Mouse (Mus musculus): ENCODE data around the gene Cluap1. TPM values are rescaled to one million over a fixed set of nuclear protein-coding genes. Genes with fewer than 3 reads are reported as not detected.
A peak's percentile ranks its signal among the peaks of the same experiment; 100 is the strongest.
"Not testable (repeated sequence)": the region's sequence is repeated elsewhere in the genome, so short reads cannot be mapped to it uniquely, and the experiment has no call there.

The Cluap1 gene
- polyA plus RNA-seq, 1 experiment from 2014 or later, result 33.4 TPM

DNA sequence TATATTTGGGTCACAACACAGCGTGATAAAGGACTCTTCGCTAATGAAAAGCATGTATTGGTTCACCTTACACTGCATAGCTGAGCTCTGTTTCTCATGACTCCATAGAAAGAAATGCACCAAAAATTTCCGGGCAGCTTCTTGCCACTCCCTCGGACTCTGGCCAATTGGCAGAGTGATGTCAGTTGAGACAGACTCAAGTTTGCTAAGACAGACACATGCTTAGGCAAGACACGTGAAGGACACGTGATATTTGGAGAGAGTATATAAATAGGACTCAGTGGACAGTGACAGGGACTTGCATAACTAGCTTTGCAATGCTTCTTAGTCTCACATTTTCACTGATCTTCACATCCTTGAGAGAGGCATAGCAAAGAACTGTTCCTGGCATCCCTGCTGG lies 47.8 kb downstream of the Cluap1 start:
- Histone ChIP-seq H3K4me3 (replicated peaks) (no peak overlapping the region), H3K4me1 (replicated peaks) (no peaks in the 10 kb centered on the region), H3K4me2 (replicated peaks) (no peak overlapping the region), H3K27ac (no peak overlapping the region), H3K9ac (replicated peaks) (no peak overlapping the region), H3K27me3 (no peaks in the 10 kb centered on the region), H3K36me3 (no peaks in the 10 kb centered on the region), H3K9me3 (no peaks in the 10 kb centered on the region)
- 91% methylated on average over 6 of the region's 6 CpGs for WGBS
- no peak for ATAC-seq

DNA sequence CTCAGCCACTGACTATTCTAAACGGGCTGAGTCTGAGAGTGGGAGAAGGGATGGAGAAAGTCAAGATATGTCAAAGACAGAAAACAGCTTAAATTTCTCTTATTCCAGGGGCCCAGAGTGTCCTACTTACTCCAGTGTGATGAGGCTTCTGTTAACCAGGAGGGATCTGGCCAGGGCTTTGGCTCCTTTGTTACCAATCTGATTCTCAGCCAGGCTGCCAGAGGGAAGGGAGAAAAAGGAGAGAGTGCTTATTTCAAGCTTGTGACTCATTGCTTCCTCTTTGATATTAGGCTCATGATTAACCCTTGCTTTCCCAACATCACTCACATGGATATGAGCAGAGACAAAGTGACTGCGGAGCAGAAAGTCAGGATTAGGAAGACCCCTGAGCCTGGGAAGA lies 50.7 kb downstream of the Cluap1 start:
- ATAC-seq, result no peak
- Histone ChIP-seq H3K9ac (replicated peaks) (no peak overlapping the region), H3K4me3 (replicated peaks) (no peak overlapping the region), H3K36me3 (no peaks in the 10 kb centered on the region), H3K27me3 (no peaks in the 10 kb centered on the region), H3K9me3 (no peaks in the 10 kb centered on the region), H3K4me1 (replicated peaks) (no peaks in the 10 kb centered on the region), H3K27ac (no peak overlapping the region), H3K4me2 (replicated peaks) (no peak overlapping the region)
- 81% methylated on average over 2 of the region's 2 CpGs for WGBS

DNA sequence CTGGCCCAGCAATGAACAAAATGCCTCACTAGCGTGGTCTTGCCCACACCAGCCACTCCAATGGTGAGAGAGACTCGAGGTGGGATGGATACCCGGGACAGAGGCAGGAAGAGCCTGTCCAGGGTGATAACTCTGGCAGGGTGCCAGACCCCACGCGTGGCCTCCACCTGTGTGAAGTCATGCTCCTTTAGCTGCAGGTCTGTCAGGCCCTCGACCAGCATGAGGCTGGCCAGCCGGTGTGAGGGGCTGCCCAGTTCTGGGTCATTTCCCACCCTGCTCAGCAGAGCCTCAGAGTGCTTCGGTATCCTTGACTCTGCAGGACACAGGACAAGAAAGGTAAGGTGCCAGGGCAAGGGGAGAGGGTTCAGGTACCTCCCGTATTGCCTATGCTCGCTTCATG lies 56.4 kb downstream of the Cluap1 start:
- ATAC-seq, result no peak
- Histone ChIP-seq H3K4me1 (replicated peaks) (no peaks in the 10 kb centered on the region), H3K27ac (no peak overlapping the region), H3K4me2 (replicated peaks) (no peak overlapping the region), H3K27me3 (no peaks in the 10 kb centered on the region), H3K36me3 (no peaks in the 10 kb centered on the region), H3K4me3 (replicated peaks) (no peak overlapping the region), H3K9ac (replicated peaks) (no peak overlapping the region), H3K9me3 (no peaks in the 10 kb centered on the region)
- 79% methylated on average over 10 of the region's 10 CpGs for WGBS

DNA sequence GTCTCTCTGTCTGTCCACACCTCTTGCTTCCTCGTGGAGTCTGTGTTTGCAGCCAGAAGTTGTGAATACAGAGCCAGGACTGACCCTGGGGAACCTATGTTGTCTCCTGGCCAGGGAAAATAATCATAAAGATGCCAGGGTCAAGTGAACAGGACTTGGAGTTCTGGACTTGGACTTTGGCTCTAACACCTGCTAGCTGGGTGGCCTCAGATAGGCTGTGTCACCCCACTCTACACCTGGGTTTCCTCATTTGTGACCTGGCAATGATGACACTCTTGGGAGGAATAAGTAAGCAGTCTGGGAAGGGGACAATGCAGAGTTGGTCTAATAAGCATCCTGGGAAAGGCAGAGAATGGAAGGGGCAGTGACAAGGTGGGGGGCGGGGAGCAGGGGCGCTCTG lies 56.9 kb downstream of the Cluap1 start:
- Histone ChIP-seq H3K4me3 (replicated peaks) (no peak overlapping the region), H3K36me3 (no peaks in the 10 kb centered on the region), H3K4me1 (replicated peaks) (no peaks in the 10 kb centered on the region), H3K27ac (no peak overlapping the region), H3K4me2 (replicated peaks) (no peak overlapping the region), H3K9ac (replicated peaks) (no peak overlapping the region), H3K27me3 (no peaks in the 10 kb centered on the region), H3K9me3 (no peaks in the 10 kb centered on the region)
- ATAC-seq, result no peak
- 87% methylated on average over 3 of the region's 3 CpGs for WGBS

DNA sequence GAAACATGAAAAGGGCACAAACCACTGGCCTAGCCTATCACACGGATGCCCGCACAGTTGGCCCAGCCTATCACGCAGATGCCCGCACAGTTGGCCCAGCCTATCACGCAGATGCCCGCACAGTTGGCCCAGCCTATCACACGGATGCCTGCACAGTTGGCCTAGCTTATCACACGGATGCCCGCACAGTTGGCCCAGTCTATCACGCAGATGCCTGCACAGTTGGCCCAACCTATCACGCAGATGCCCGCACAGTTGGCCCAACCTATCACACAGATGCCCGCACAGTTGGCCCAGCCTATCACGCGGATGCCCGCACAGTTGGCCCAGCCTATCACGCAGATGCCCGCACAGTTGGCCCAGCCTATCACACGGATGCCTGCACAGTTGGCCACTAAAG lies 65.9 kb downstream of the Cluap1 start:
- H3K27me3 ChIP-seq; H3K4me1 ChIP-seq (replicated peaks); H3K9ac ChIP-seq (replicated peaks); H3K9me3 ChIP-seq; H3K4me2 ChIP-seq (replicated peaks); ATAC-seq; H3K27ac ChIP-seq; H3K4me3 ChIP-seq (replicated peaks): not testable (repeated sequence)
- 92% methylated on average over 19 of the region's 19 CpGs for WGBS
- peaks cover 22% of the 10 kb centered on the region for H3K36me3 ChIP-seq

DNA sequence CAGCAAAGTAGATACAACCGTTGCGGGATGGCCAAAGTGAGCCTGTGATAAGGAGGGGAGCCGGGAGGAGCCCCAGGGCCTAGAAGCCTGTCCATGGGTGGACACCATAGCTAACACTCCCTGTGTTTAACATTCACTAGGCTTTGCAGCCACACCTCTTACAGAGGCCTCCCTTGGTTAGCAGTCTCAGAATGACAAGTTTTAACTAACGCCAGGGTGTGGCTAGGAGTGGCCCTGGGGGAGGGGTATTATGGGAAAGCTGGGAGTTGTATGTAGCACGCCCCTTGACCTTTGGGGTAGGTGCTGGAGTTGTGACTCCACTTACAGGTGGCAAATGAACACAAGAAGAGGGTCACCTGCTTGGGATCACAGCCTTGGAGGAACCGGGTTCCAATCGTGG lies 67.1 kb downstream of the Cluap1 start:
- no peak overlapping the region for H3K4me2 ChIP-seq (replicated peaks)
- H3K9me3 ChIP-seq, result no peaks in the 10 kb centered on the region
- WGBS, result 93% methylated on average over 7 of the region's 7 CpGs

DNA sequence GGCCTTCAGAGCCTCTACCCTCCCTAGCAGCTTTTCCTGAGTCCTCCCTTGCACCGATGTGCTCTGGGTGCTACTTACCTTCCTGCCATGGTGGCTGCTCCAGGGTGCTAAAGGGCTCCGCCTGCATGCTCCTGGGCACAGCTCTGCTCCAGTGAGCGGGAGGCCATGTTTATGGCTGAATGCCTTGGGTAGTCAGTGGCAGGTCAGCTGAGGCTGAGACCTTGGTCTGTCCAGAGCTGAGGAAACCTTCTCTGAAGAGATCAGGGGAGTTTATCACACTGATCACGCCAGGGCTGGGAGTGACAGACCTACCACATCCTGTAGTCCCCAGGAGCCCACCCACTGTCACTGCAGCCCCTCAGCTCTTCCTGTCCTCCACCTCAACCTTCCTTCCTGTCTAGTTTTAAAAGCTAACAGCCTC lies 67.7 kb downstream of the Cluap1 start, which contains the start of gene Nlrc3:
TSS of gene Nlrc3 (minus strand) at position 382 of the 421 bp plus-strand sequence.
- 84% methylated on average over 4 of the region's 4 CpGs for WGBS
- peaks cover 40% of the 10 kb centered on the region for H3K36me3 ChIP-seq
- no peak for ATAC-seq

More for the DNA sequence above, 67.1 kb downstream of the Cluap1 start:
- Histone ChIP-seq H3K4me3 (replicated peaks) (no peak overlapping the region), H3K9ac (replicated peaks) (no peak overlapping the region), H3K27me3 (no peaks in the 10 kb centered on the region), H3K4me1 (replicated peaks) (no peaks in the 10 kb centered on the region), H3K36me3 (peaks cover 34% of the 10 kb centered on the region), H3K27ac (no peak overlapping the region)
- ATAC-seq, result 0 out of 2 replicates have a peak, but pooled peaks have one; percentile 30

DNA sequence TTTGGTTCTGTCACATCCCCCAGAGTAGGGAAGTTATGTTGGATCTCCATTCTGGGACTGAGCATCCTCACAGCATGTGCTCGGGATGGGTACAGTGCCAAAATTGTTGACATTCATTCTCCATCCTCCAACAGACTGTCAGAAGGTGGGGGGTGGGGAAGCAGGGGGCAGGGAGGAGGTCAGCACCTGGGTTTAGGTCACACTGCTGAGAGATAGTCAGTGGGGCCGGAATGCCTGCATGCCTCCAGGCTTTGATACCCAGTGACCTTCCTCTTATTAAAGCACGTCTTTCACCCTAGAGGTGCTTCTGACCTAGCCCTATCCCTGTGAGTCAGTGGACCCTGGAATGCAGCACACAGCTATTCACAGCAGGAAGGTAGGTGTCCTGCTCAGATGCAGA lies 68.1 kb downstream of the Cluap1 start:
- no peaks in the 10 kb centered on the region for H3K4me1 ChIP-seq (replicated peaks)
- WGBS, result 67% methylated on average over 3 of the region's 3 CpGs
- ATAC-seq, result no peak
- H3K4me3 ChIP-seq (replicated peaks), result no peak overlapping the region
- H3K27ac ChIP-seq, result no peak overlapping the region
- no peak overlapping the region for H3K4me2 ChIP-seq (replicated peaks)
- no peaks in the 10 kb centered on the region for H3K27me3 ChIP-seq
- no peaks in the 10 kb centered on the region for H3K9me3 ChIP-seq
- no peak overlapping the region for H3K9ac ChIP-seq (replicated peaks)
- peaks cover 45% of the 10 kb centered on the region for H3K36me3 ChIP-seq

More for the DNA sequence above, 67.7 kb downstream of the Cluap1 start, which contains the start of gene Nlrc3:
- H3K27me3 ChIP-seq, result no peaks in the 10 kb centered on the region
- H3K4me3 ChIP-seq (replicated peaks), result no peak within 1 kb of the TSS
- H3K4me1 ChIP-seq (replicated peaks), result no peaks in the 10 kb centered on the region
- no peak within 1 kb of the TSS for H3K9ac ChIP-seq (replicated peaks)
- no peaks in the 10 kb centered on the region for H3K9me3 ChIP-seq
- H3K4me2 ChIP-seq (replicated peaks), result no peak within 1 kb of the TSS
- no peak within 1 kb of the TSS for H3K27ac ChIP-seq

DNA sequence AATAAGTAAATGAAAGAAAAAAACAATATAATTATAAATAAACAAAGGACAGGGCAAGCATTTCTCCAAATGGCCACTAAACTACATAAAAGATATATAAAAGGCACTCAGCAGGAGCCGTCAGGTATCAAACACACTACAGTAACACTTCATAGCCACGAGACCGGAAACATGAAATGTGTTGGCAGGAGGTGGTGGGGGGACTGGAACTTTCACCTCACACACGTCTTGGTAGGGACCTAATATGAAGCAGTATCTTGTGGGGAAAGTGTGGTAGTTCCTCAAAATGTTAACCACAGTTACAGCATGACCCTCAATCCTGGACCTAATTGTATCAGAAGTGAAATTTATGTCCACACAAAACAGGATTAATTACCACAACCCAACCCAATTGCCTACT lies 73.6 kb downstream of the Cluap1 start:
- no peak overlapping the region for H3K9ac ChIP-seq (replicated peaks)
- 92% methylated on average over 4 of the region's 4 CpGs for WGBS
- ATAC-seq, result no peak
- peaks cover 99% of the 10 kb centered on the region for H3K36me3 ChIP-seq
- H3K4me1 ChIP-seq (replicated peaks), result no peaks in the 10 kb centered on the region
- no peak overlapping the region for H3K4me3 ChIP-seq (replicated peaks)
- H3K27ac ChIP-seq, result no peak overlapping the region
- H3K4me2 ChIP-seq (replicated peaks), result no peak overlapping the region
- no peaks in the 10 kb centered on the region for H3K9me3 ChIP-seq
- no peaks in the 10 kb centered on the region for H3K27me3 ChIP-seq

DNA sequence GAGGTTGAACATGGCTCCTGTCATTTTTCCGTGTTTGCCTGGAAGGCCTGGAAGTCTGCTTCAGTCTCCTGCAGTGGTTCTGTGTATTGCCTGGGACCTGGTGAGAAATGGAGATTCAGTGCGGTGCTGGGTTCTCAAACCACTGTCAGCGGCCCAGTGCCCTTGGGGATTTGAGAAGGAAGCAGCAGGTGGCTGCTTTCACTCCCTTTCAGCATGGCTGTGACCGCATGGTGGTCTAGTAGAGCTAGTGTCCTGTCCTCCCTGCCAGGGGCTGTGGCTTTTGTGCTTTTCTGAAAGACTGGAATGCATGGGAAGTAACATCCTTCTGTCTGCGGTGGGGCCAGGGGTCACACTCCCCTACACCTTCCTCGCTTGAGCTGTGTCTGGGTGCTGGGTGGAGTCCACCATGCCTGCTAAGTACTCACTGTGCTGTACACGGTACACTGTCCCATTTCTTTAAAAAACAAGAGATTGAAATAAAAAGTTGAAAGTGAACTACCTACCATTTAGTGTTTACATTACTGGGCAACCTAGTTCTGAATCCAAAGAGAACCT lies 74.6 kb downstream of the Cluap1 start:
- no peak overlapping the region for H3K4me3 ChIP-seq (replicated peaks)
- no peak overlapping the region for H3K27ac ChIP-seq
- 51% methylated on average over 7 of the region's 7 CpGs for WGBS
- peaks cover 99% of the 10 kb centered on the region for H3K36me3 ChIP-seq
- H3K9me3 ChIP-seq, result no peaks in the 10 kb centered on the region
- no peaks in the 10 kb centered on the region for H3K4me1 ChIP-seq (replicated peaks)
- no peak for ATAC-seq
- H3K27me3 ChIP-seq, result no peaks in the 10 kb centered on the region
- H3K9ac ChIP-seq (replicated peaks), result no peak overlapping the region
- H3K4me2 ChIP-seq (replicated peaks), result no peak overlapping the region

DNA sequence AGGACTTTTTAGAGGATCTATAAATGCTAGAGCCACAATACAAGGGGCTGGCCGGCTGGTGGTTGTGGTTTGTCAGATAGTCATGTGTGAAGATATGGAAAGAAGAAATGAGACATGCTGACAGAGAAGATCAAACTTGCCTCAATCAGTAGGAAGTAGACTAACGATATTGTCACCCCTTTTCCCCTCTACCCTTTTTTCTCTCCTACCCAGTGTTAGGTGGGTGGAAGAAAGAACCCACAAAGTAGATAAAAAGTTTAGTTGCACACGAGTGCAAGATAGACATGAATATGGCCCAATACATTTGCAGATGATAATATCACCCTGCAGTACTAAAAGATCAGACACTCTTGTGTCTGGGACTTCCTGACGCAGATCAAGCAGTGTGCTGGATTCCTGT lies 79.8 kb downstream of the Cluap1 start:
- 94% methylated on average over 4 of the region's 4 CpGs for WGBS

More for the DNA sequence above, 79.8 kb downstream of the Cluap1 start:
- H3K9ac ChIP-seq (replicated peaks), result no peak overlapping the region
- H3K4me2 ChIP-seq (replicated peaks), result no peak overlapping the region
- peaks cover 98% of the 10 kb centered on the region for H3K36me3 ChIP-seq
- H3K27me3 ChIP-seq, result no peaks in the 10 kb centered on the region
- no peak for ATAC-seq
- no peaks in the 10 kb centered on the region for H3K9me3 ChIP-seq
- no peak overlapping the region for H3K27ac ChIP-seq
- no peaks in the 10 kb centered on the region for H3K4me1 ChIP-seq (replicated peaks)
- no peak overlapping the region for H3K4me3 ChIP-seq (replicated peaks)
